Mouse (Mus musculus) neural tube, embryonic 11.5 days (tissue): ENCODE measurements at regions not wholly inside any gene's neighbourhood (a gene's known extent, or its start where the extent isn't known, plus 50 kb on each side); places are given as distances from the start of the nearest gene placed in this dataset.

Experiments used
- ATAC-seq: fragments of 200-750 bp; cut with Nextera tagmentation; 2 replicates; pipeline ENCODE4 v1.8.0; 2017; ENCODE audit warnings: moderate number of reproducible peaks, mild to moderate bottlenecking, moderate TSS enrichment, moderate library complexity; ENCODE audit not compliant: insufficient read depth, low FRiP score, low TSS enrichment
- DNase-seq: peaks from one replicate; pipeline ENCODE4 v3.0.0-alpha.2; 2015; ENCODE audit warnings: low spot score
- H3K27ac ChIP-seq: fragments of 300-500 bp; sonication (generic); 2 replicates; pipeline ENCODE4 v1.5.1; 2014; ENCODE audit warnings: low read depth, mild to moderate bottlenecking, low read length
- H3K27me3 ChIP-seq: fragments of 300-500 bp; sonication (generic); 2 replicates; pipeline ENCODE4 v1.6.1; 2014; ENCODE audit warnings: mild to moderate bottlenecking, low read length, mixed read lengths; ENCODE audit not compliant: control insufficient read depth, insufficient read depth
- H3K36me3 ChIP-seq: fragments of 300-500 bp; sonication (generic); 2 replicates; pipeline ENCODE4 v1.6.1; 2014; ENCODE audit warnings: mild to moderate bottlenecking, low read length, moderate library complexity, mixed read lengths; ENCODE audit not compliant: control insufficient read depth, insufficient read depth
- H3K4me1 ChIP-seq: fragments of 300-500 bp; sonication (generic); 2 replicates; pipeline ENCODE4 v1.6.1; 2014; ENCODE audit warnings: low read length, mixed read lengths; ENCODE audit not compliant: control insufficient read depth, insufficient read depth
- H3K4me2 ChIP-seq: fragments of 300-500 bp; sonication (generic); 2 replicates; pipeline ENCODE4 v1.6.1; 2014; ENCODE audit warnings: low read depth, mild to moderate bottlenecking, moderate library complexity
- H3K4me3 ChIP-seq: fragments of 300-500 bp; sonication (generic); 2 replicates; pipeline ENCODE4 v1.5.1; 2014; ENCODE audit warnings: low read depth, low read length
- H3K9ac ChIP-seq: fragments of 300-500 bp; sonication (generic); 2 replicates; pipeline ENCODE4 v1.6.1; 2014; ENCODE audit warnings: mild to moderate bottlenecking, low read length
- H3K9me3 ChIP-seq: fragments of 300-500 bp; sonication (generic); 2 replicates; pipeline ENCODE4 v1.6.1; 2016; ENCODE audit warnings: low read length; ENCODE audit not compliant: control insufficient read depth
- WGBS: fragments of 180-500 bp; shearing (Covaris S2); extraction: QIAGEN DNeasy Blood & Tissue Kit; methylation state at CpG from one replicate; pipeline ENCODE4 v1.1.7; 2014; 5-methylcytosine and 5-hydroxymethylcytosine counted together

GRCm38 (mm10) chr2:171333816-171334757 lies 602.5 kb downstream of the Dok5 start:
- Histone ChIP-seq H3K4me3 (no peak overlapping the region), H3K27ac (peak overlapping the region; percentile 14; the same call in 1 of the 2 replicates), H3K27me3 (no peaks in the 10 kb centered on the region), H3K4me2 (no peak overlapping the region), H3K4me1 (peaks cover 6% of the 10 kb centered on the region), H3K9ac (peak overlapping the region; percentile 22; the same call in 1 of the 2 replicates), H3K9me3 (no peaks in the 10 kb centered on the region), H3K36me3 (no peaks in the 10 kb centered on the region)
- ATAC-seq (no peak; the same call in 1 of the 2 replicates), DNase-seq (peak; percentile 40)
- 47% methylated on average over 14 of the region's 14 CpGs for WGBS

- DNase-seq (no peak), ATAC-seq (no peak)
- H3K4me2 ChIP-seq, result no peak overlapping the region
- H3K9ac ChIP-seq, result no peak overlapping the region
- H3K36me3 ChIP-seq, result no peaks in the 10 kb centered on the region
- no peak overlapping the region for H3K4me3 ChIP-seq
- H3K27me3 ChIP-seq, result no peaks in the 10 kb centered on the region
- H3K9me3 ChIP-seq, result no peaks in the 10 kb centered on the region
- H3K4me1 ChIP-seq, result peaks cover 6% of the 10 kb centered on the region
- no peak overlapping the region for H3K27ac ChIP-seq
- 89% methylated on average over 8 of the region's 8 CpGs for WGBS
Observed at GRCm38 (mm10) chr2:171332826-171333225, 601.2 kb downstream of the Dok5 start.

- WGBS, result 98% methylated on average over 3 of the region's 3 CpGs
- H3K27me3 ChIP-seq, result no peaks in the 10 kb centered on the region
- H3K4me2 ChIP-seq, result no peak overlapping the region
- no peaks in the 10 kb centered on the region for H3K36me3 ChIP-seq
- H3K27ac ChIP-seq, result no peak overlapping the region
- ATAC-seq, result no peak
- H3K9ac ChIP-seq, result no peak overlapping the region
- peaks cover 6% of the 10 kb centered on the region for H3K4me1 ChIP-seq
- no peaks in the 10 kb centered on the region for H3K9me3 ChIP-seq
- no peak overlapping the region for H3K4me3 ChIP-seq
- DNase-seq, result no peak
Observed at GRCm38 (mm10) chr2:171331529-171331928, 599.9 kb downstream of the Dok5 start.

- H3K9me3 ChIP-seq, result no peaks in the 10 kb centered on the region
- H3K4me1 ChIP-seq, result no peaks in the 10 kb centered on the region
- no peak overlapping the region for H3K4me2 ChIP-seq
- no peak overlapping the region for H3K27ac ChIP-seq
- ATAC-seq (no peak), DNase-seq (no peak)
- H3K9ac ChIP-seq, result no peak overlapping the region
- no peak overlapping the region for H3K4me3 ChIP-seq
- H3K36me3 ChIP-seq, result no peaks in the 10 kb centered on the region
- whole genome bisulfite sequencing, result 71% methylated on average over 3 of the region's 3 CpGs
- H3K27me3 ChIP-seq, result no peaks in the 10 kb centered on the region
Observed at GRCm38 (mm10) chr2:171326909-171327308, 595.3 kb downstream of the Dok5 start.

GRCm38 (mm10) chr2:171308486-171308885 lies 576.9 kb downstream of the Dok5 start:
- DNase-seq (no peak), ATAC-seq (no peak)
- no peaks in the 10 kb centered on the region for H3K36me3 ChIP-seq
- H3K4me2 ChIP-seq, result no peak overlapping the region
- no peak overlapping the region for H3K9ac ChIP-seq
- 80% methylated on average over 4 of the region's 4 CpGs for WGBS
- 0 out of 2 replicates have a peak, but pooled peaks cover 2% of the 10 kb centered on the region for H3K4me1 ChIP-seq
- H3K9me3 ChIP-seq, result no peaks in the 10 kb centered on the region
- H3K4me3 ChIP-seq, result no peak overlapping the region
- H3K27me3 ChIP-seq, result no peaks in the 10 kb centered on the region
- H3K27ac ChIP-seq, result no peak overlapping the region

- Histone ChIP-seq H3K36me3 (no peaks in the 10 kb centered on the region), H3K4me3 (no peak overlapping the region), H3K9me3 (no peaks in the 10 kb centered on the region), H3K9ac (no peak overlapping the region), H3K4me1 (0 out of 2 replicates have a peak, but pooled peaks cover 2% of the 10 kb centered on the region), H3K4me2 (no peak overlapping the region), H3K27me3 (no peaks in the 10 kb centered on the region), H3K27ac (no peak overlapping the region)
- DNase-seq, result peak; percentile 47
- no peak; the same call in 1 of the 2 replicates for ATAC-seq
- 62% methylated on average over 12 of the region's 12 CpGs for WGBS
Observed at GRCm38 (mm10) chr2:171306000-171306399, 574.4 kb downstream of the Dok5 start.

GRCm38 (mm10) chr2:171298519-171298918 lies 566.9 kb downstream of the Dok5 start:
- H3K27me3 ChIP-seq, result no peaks in the 10 kb centered on the region
- DNase-seq, result no peak
- no peak overlapping the region for H3K9ac ChIP-seq
- no peak overlapping the region for H3K4me2 ChIP-seq
- no peaks in the 10 kb centered on the region for H3K9me3 ChIP-seq
- 68% methylated on average over 5 of the region's 5 CpGs for WGBS
- no peak overlapping the region for H3K4me3 ChIP-seq
- H3K36me3 ChIP-seq, result no peaks in the 10 kb centered on the region
- ATAC-seq, result no peak
- no peaks in the 10 kb centered on the region for H3K4me1 ChIP-seq
- no peak overlapping the region for H3K27ac ChIP-seq

GRCm38 (mm10) chr2:171295603-171296002 lies 564.0 kb downstream of the Dok5 start:
- no peak for DNase-seq
- WGBS, result 92% methylated on average over 5 of the region's 5 CpGs

GRCm38 (mm10) chr2:171292579-171292978 lies 561.0 kb downstream of the Dok5 start:
- H3K4me3 ChIP-seq, result no peak overlapping the region
- no peak overlapping the region for H3K27ac ChIP-seq
- H3K36me3 ChIP-seq, result no peaks in the 10 kb centered on the region
- no peaks in the 10 kb centered on the region for H3K4me1 ChIP-seq
- no peak overlapping the region for H3K4me2 ChIP-seq
- no peak for DNase-seq
- ATAC-seq, result no peak
- H3K27me3 ChIP-seq, result no peaks in the 10 kb centered on the region
- no peaks in the 10 kb centered on the region for H3K9me3 ChIP-seq
- H3K9ac ChIP-seq, result no peak overlapping the region

More at GRCm38 (mm10) chr2:171295603-171296002, 564.0 kb downstream of the Dok5 start:
- no peaks in the 10 kb centered on the region for H3K4me1 ChIP-seq
- H3K9me3 ChIP-seq, result no peaks in the 10 kb centered on the region
- H3K36me3 ChIP-seq, result no peaks in the 10 kb centered on the region
- ATAC-seq, result no peak
- H3K4me2 ChIP-seq, result no peak overlapping the region
- H3K27ac ChIP-seq, result no peak overlapping the region
- no peak overlapping the region for H3K9ac ChIP-seq
- no peak overlapping the region for H3K4me3 ChIP-seq
- H3K27me3 ChIP-seq, result no peaks in the 10 kb centered on the region
